Mouse (Mus musculus): ENCODE measurements around the gene Lyve1. TPM values are rescaled to one million over a fixed set of nuclear protein-coding genes. Genes with fewer than 3 reads are reported as not detected.
A peak's percentile ranks its signal among the peaks of the same experiment; 100 is the strongest.

The Lyve1 gene
- total and polyA plus RNA-seq, 2 experiments from 2014 or later, result 7.2 to 12.5 TPM

- ATAC-seq (ENCODE audit: low FRiP score), result no peak
- Histone ChIP-seq H3K9ac (replicated peaks; ENCODE audit: low read length, poor library complexity, severe bottlenecking) (no peak overlapping the region), H3K27ac (ENCODE audit: low read depth, low read length) (no peak overlapping the region), H3K27me3 (ENCODE audit: insufficient read depth, low read length) (no peaks in the 10 kb centered on the region), H3K9me3 (ENCODE audit: low read length) (no peaks in the 10 kb centered on the region), H3K36me3 (ENCODE audit: insufficient read depth, low read length) (peaks cover 32% of the 10 kb centered on the region), H3K4me2 (ENCODE audit: low read depth, low read length, poor library complexity, severe bottlenecking) (no peak overlapping the region), H3K4me3 (ENCODE audit: low read depth, low read length) (no peak overlapping the region), H3K4me1 (ENCODE audit: insufficient read depth, low read length) (no peaks in the 10 kb centered on the region)
- no peak for TF ChIP-seq CTCF (IDR thresholded peaks at IDR 0.05)
- DNase-seq (ENCODE audit: low spot score), result no peak
- 91% methylated on average over 8 of the region's 8 CpGs for WGBS
Observed at GRCm38 (mm10) chr7:110823995-110824953, 38.8 kb downstream of the Lyve1 start.

GRCm38 (mm10) chr7:110823593-110823992, 39.4 kb downstream of the Lyve1 start:
- H3K4me2 ChIP-seq (ENCODE audit: low read depth, low read length, poor library complexity, severe bottlenecking), result no peak overlapping the region
- DNase-seq (ENCODE audit: low spot score) (no peak), ATAC-seq (ENCODE audit: low FRiP score) (no peak)
- no peaks in the 10 kb centered on the region for H3K27me3 ChIP-seq (ENCODE audit: insufficient read depth, low read length)
- H3K4me3 ChIP-seq (ENCODE audit: low read depth, low read length), result no peak overlapping the region
- H3K27ac ChIP-seq (ENCODE audit: low read depth, low read length), result no peak overlapping the region
- H3K4me1 ChIP-seq (ENCODE audit: insufficient read depth, low read length), result no peaks in the 10 kb centered on the region
- no peaks in the 10 kb centered on the region for H3K9me3 ChIP-seq (ENCODE audit: low read length)
- peaks cover 26% of the 10 kb centered on the region for H3K36me3 ChIP-seq (ENCODE audit: insufficient read depth, low read length)
- TF ChIP-seq CTCF (IDR thresholded peaks at IDR 0.05), result no peak
- WGBS, result 71% methylated on average over 4 of the region's 4 CpGs
- H3K9ac ChIP-seq (replicated peaks; ENCODE audit: low read length, poor library complexity, severe bottlenecking), result no peak overlapping the region

- no peak for TF ChIP-seq CTCF (IDR thresholded peaks at IDR 0.05)
- no peaks in the 10 kb centered on the region for H3K9me3 ChIP-seq (ENCODE audit: low read length)
- no peak overlapping the region for H3K9ac ChIP-seq (replicated peaks; ENCODE audit: low read length, poor library complexity, severe bottlenecking)
- H3K27me3 ChIP-seq (ENCODE audit: insufficient read depth, low read length), result no peaks in the 10 kb centered on the region
- no peak overlapping the region for H3K27ac ChIP-seq (ENCODE audit: low read depth, low read length)
- 92% methylated on average over 8 of the region's 8 CpGs for WGBS
- no peak overlapping the region for H3K4me3 ChIP-seq (ENCODE audit: low read depth, low read length)
- no peaks in the 10 kb centered on the region for H3K4me1 ChIP-seq (ENCODE audit: insufficient read depth, low read length)
- no peak overlapping the region for H3K4me2 ChIP-seq (ENCODE audit: low read depth, low read length, poor library complexity, severe bottlenecking)
- ATAC-seq (ENCODE audit: low FRiP score), result no peak
- peaks cover 26% of the 10 kb centered on the region for H3K36me3 ChIP-seq (ENCODE audit: insufficient read depth, low read length)
- no peak for DNase-seq (ENCODE audit: low spot score)
Observed at GRCm38 (mm10) chr7:110823076-110823475, 40.0 kb downstream of the Lyve1 start.

- Histone ChIP-seq H3K4me3 (ENCODE audit: low read depth, low read length) (no peak overlapping the region), H3K27me3 (ENCODE audit: insufficient read depth, low read length) (no peaks in the 10 kb centered on the region), H3K36me3 (ENCODE audit: insufficient read depth, low read length) (peaks cover 26% of the 10 kb centered on the region), H3K9ac (replicated peaks; ENCODE audit: low read length, poor library complexity, severe bottlenecking) (no peak overlapping the region), H3K4me2 (ENCODE audit: low read depth, low read length, poor library complexity, severe bottlenecking) (no peak overlapping the region), H3K27ac (ENCODE audit: low read depth, low read length) (no peak overlapping the region), H3K9me3 (ENCODE audit: low read length) (no peaks in the 10 kb centered on the region), H3K4me1 (ENCODE audit: insufficient read depth, low read length) (no peaks in the 10 kb centered on the region)
- DNase-seq (ENCODE audit: low spot score) (no peak), ATAC-seq (ENCODE audit: low FRiP score) (no peak)
- no peak for TF ChIP-seq CTCF (IDR thresholded peaks at IDR 0.05)
- WGBS, result 86% methylated on average over 4 of the region's 4 CpGs
Observed at GRCm38 (mm10) chr7:110822055-110822454, 41.0 kb downstream of the Lyve1 start.

- no peaks in the 10 kb centered on the region for H3K27me3 ChIP-seq (ENCODE audit: insufficient read depth, low read length)
- no peaks in the 10 kb centered on the region for H3K4me1 ChIP-seq (ENCODE audit: insufficient read depth, low read length)
- DNase-seq (ENCODE audit: low spot score) (peak; percentile 76), ATAC-seq (ENCODE audit: low FRiP score) (no peak)
- no peak overlapping the region for H3K9ac ChIP-seq (replicated peaks; ENCODE audit: low read length, poor library complexity, severe bottlenecking)
- H3K36me3 ChIP-seq (ENCODE audit: insufficient read depth, low read length), result peaks cover 26% of the 10 kb centered on the region
- no peak overlapping the region for H3K4me3 ChIP-seq (ENCODE audit: low read depth, low read length)
- H3K9me3 ChIP-seq (ENCODE audit: low read length), result no peaks in the 10 kb centered on the region
- no peak overlapping the region for H3K27ac ChIP-seq (ENCODE audit: low read depth, low read length)
- WGBS, result 73% methylated on average over 3 of the region's 3 CpGs
- no peak for TF ChIP-seq CTCF (IDR thresholded peaks at IDR 0.05)
- no peak overlapping the region for H3K4me2 ChIP-seq (ENCODE audit: low read depth, low read length, poor library complexity, severe bottlenecking)
Observed at GRCm38 (mm10) chr7:110821653-110822052, 41.4 kb downstream of the Lyve1 start.

GRCm38 (mm10) chr7:110821068-110821467, 42.0 kb downstream of the Lyve1 start:
- Histone ChIP-seq H3K4me1 (ENCODE audit: insufficient read depth, low read length) (no peaks in the 10 kb centered on the region), H3K9me3 (ENCODE audit: low read length) (no peaks in the 10 kb centered on the region), H3K9ac (replicated peaks; ENCODE audit: low read length, poor library complexity, severe bottlenecking) (no peak overlapping the region), H3K4me2 (ENCODE audit: low read depth, low read length, poor library complexity, severe bottlenecking) (no peak overlapping the region), H3K36me3 (ENCODE audit: insufficient read depth, low read length) (peaks cover 26% of the 10 kb centered on the region), H3K27me3 (ENCODE audit: insufficient read depth, low read length) (no peaks in the 10 kb centered on the region), H3K27ac (ENCODE audit: low read depth, low read length) (no peak overlapping the region), H3K4me3 (ENCODE audit: low read depth, low read length) (no peak overlapping the region)
- 64% methylated on average over 5 of the region's 5 CpGs for WGBS
- no peak for ATAC-seq (ENCODE audit: low FRiP score)
- TF ChIP-seq CTCF (IDR thresholded peaks at IDR 0.05), result peak; percentile 26; the same call in 1 of the 2 replicates
- DNase-seq (ENCODE audit: low spot score), result no peak

Measured in midbrain, postnatal 0 days (tissue).